Mouse (Mus musculus) hematopoietic stem cell, adult 5-6 weeks (primary cell): ENCODE data around the gene Krtdap. TPM values are rescaled to one million over a fixed set of nuclear protein-coding genes. Genes with fewer than 3 reads are reported as not detected.

Source experiments
- ATAC-seq, 2 experiments: fragments of 125-278 bp in 1 of 2; replicated peaks in 1 of 2; 2 replicates each; pipeline ENCODE4 v1.8.0; 2016 to 2017; ENCODE audit warnings: inconsistent platforms in 2 of 2, mild to moderate bottlenecking in 2 of 2, moderate number of reproducible peaks in 2 of 2, low read depth in 1 of 2, moderate TSS enrichment in 1 of 2; ENCODE audit not compliant: low FRiP score in 2 of 2, poor library complexity in 2 of 2, severe bottlenecking in 2 of 2, insufficient read depth in 1 of 2, low TSS enrichment in 1 of 2
- total RNA-seq: library from RNA; stranded (forward); fragments of 172-1452, 232-1000 nt; gene quantifications from 2 replicates; pipeline ENCODE4 v1.2.3, GENCODE M21; 2017

Krtdap gene
- total RNA-seq, 1 experiment from 2014 or later: not detected

GRCm38 (mm10) chr7:30781792-30782191 lies 5.9 kb upstream of the Krtdap start:
- peak in 1 of 2 experiments; percentile 73; a peak in 2 of 4 replicates for ATAC-seq

- ATAC-seq: no peak
These were observed 5.0 kb upstream of the Krtdap start for GRCm38 (mm10) chr7:30782658-30783057.

GRCm38 (mm10) chr7:30785154-30785553 lies 2.5 kb upstream of the Krtdap start:
- ATAC-seq: no peak

- no peak for ATAC-seq
These were observed 1.8 kb upstream of the Krtdap start for GRCm38 (mm10) chr7:30785721-30786546.

- ATAC-seq: no peak
These were observed 2.4 kb downstream of the Krtdap start for GRCm38 (mm10) chr7:30790141-30790540.

GRCm38 (mm10) chr7:30791921-30792320 lies 4.2 kb downstream of the Krtdap start:
- ATAC-seq: peak; percentile 37 to 58; a peak in 2 of 4 replicates

- ATAC-seq: peak in 1 of 2 experiments; percentile 42; a peak in 2 of 4 replicates
These were observed 7.2 kb downstream of the Krtdap start for GRCm38 (mm10) chr7:30794921-30795320.

GRCm38 (mm10) chr7:30796790-30797189 lies 9.1 kb downstream of the Krtdap start:
- ATAC-seq: no peak

GRCm38 (mm10) chr7:30800653-30801052 lies 13.0 kb downstream of the Krtdap start:
- no peak for ATAC-seq

GRCm38 (mm10) chr7:30803256-30803655 lies 15.6 kb downstream of the Krtdap start:
- no peak for ATAC-seq

GRCm38 (mm10) chr7:30804026-30804715 lies 16.5 kb downstream of the Krtdap start:
- ATAC-seq: peak; percentile 49 to 61

GRCm38 (mm10) chr7:30805924-30806323 lies 18.2 kb downstream of the Krtdap start:
- ATAC-seq: peak; percentile 59 to 74; a peak in 3 of 4 replicates

- ATAC-seq: no peak
These were observed 22.6 kb downstream of the Krtdap start for GRCm38 (mm10) chr7:30810319-30810718.

GRCm38 (mm10) chr7:30811757-30812290 lies 24.1 kb downstream of the Krtdap start:
- ATAC-seq: peak; percentile 60 to 66

- ATAC-seq: peak; percentile 81 to 89
These were observed 24.7 kb downstream of the Krtdap start for GRCm38 (mm10) chr7:30812291-30812807.

- ATAC-seq: 0 out of 4 replicates have a peak, but pooled peaks of 1 of the 2 experiments have one; percentile 18
These were observed 32.4 kb downstream of the Krtdap start for GRCm38 (mm10) chr7:30820131-30820530.

GRCm38 (mm10) chr7:30820854-30821445 lies 33.3 kb downstream of the Krtdap start:
- peak; percentile 61 to 62 for ATAC-seq
